Comparison of ENCODE assay signal across 24 mouse cellular contexts in genomic region chr11:70891616-70892015, GRCm38 (mm10). TPM values are rescaled to one million over a fixed set of nuclear protein-coding genes. Genes with fewer than 3 reads are reported as not detected.
DNase-seq lines count a peak whose midpoint lies in the region; ATAC-seq lines count a peak whose summit lies in the region.
"Had no signal": no experiment of that assay in that cellular context is flagged by ENCODE, and none has a peak within 500 bp of the region (broad histone marks: within the 10 kb centered on the region; RNA-seq: fewer than 3 reads in every experiment).

No protein-coding gene starts in this region.

- no peak for DNase-seq in midbrain, embryonic 11.5 days (ENCODE audit: low spot score, missing footprints)
- no peak for DNase-seq in lung, postnatal 10 days
- DNase-seq in embryo, embryonic 11 days: no peak
- DNase-seq: adrenal gland, postnatal 14 days; cerebellum, adult 18-20 months; cerebellum, adult 9-11 months; cerebellum, postnatal 36 days; gastrocnemius, adult 2 months; gastrocnemius, postnatal 25 days; heart, adult 18-20 months; heart, postnatal 14 days had no signal

- H3K4me1 ChIP-seq in megakaryocyte, embryonic 14.5 days: peaks cover 27% of the 10 kb centered on the region
- H3K4me1 ChIP-seq in midbrain, embryonic 11.5 days (ENCODE audit: control insufficient read depth, insufficient read depth, low read length): no peaks in the 10 kb centered on the region
- H3K4me1 ChIP-seq: embryonic facial prominence, embryonic 15.5 days; forebrain, embryonic 10.5 days; heart, embryonic 10.5 days; heart, embryonic 15.5 days; hindbrain, embryonic 10.5 days had no signal

- H3K27me3 ChIP-seq in megakaryocyte, embryonic 14.5 days (replicated peaks): no peaks in the 10 kb centered on the region
- no peaks in the 10 kb centered on the region for H3K27me3 ChIP-seq in midbrain, embryonic 11.5 days (ENCODE audit: control insufficient read depth, insufficient read depth, low read length)
- H3K27me3 ChIP-seq: embryonic facial prominence, embryonic 15.5 days; heart, embryonic 15.5 days had no signal

- H3K27ac ChIP-seq in midbrain, embryonic 11.5 days (ENCODE audit: low read depth, low read length): no peak overlapping the region
- H3K27ac ChIP-seq: embryonic facial prominence, embryonic 15.5 days; forebrain, embryonic 10.5 days; gastrocnemius, adult 2 months; heart, embryonic 10.5 days; heart, embryonic 15.5 days; hindbrain, embryonic 10.5 days; hindbrain, embryonic 14.5 days had no signal

- peak overlapping the region; percentile 65 for H3K4me3 ChIP-seq in megakaryocyte, embryonic 14.5 days (replicated peaks)
- H3K4me3 ChIP-seq in midbrain, embryonic 11.5 days (ENCODE audit: low read depth, low read length): no peak overlapping the region
- H3K4me3 ChIP-seq: embryonic facial prominence, embryonic 15.5 days; erythroblast, embryonic 14.5 days; forebrain, embryonic 10.5 days; gastrocnemius, adult 2 months; heart, embryonic 10.5 days; heart, embryonic 15.5 days; hindbrain, embryonic 10.5 days had no signal

- no peak for ATAC-seq in megakaryocyte, adult 5-6 weeks (ENCODE audit: poor library complexity, severe bottlenecking)
- ATAC-seq in common myeloid progenitor, adult 5-6 weeks (replicated peaks; ENCODE audit: low read depth, poor library complexity, severe bottlenecking): 0 out of 2 replicates have a peak, but pooled peaks have one; percentile 42
- ATAC-seq in megakaryocyte progenitor cell, adult 5-6 weeks (replicated peaks; ENCODE audit: poor library complexity): 0 out of 2 replicates have a peak, but pooled peaks have one; percentile 64
- ATAC-seq in midbrain, embryonic 11.5 days (ENCODE audit: low FRiP score): no peak
- ATAC-seq: activated CD4-positive, CD25-positive, alpha-beta regulatory T cell, adult 4 months; forebrain, embryonic 14.5 days had no signal

- H3K9me3 ChIP-seq in megakaryocyte, embryonic 14.5 days: peaks cover 12% of the 10 kb centered on the region
- no peaks in the 10 kb centered on the region for H3K9me3 ChIP-seq in midbrain, embryonic 11.5 days (ENCODE audit: control insufficient read depth, low read length)
- H3K9me3 ChIP-seq: heart, embryonic 10.5 days; heart, embryonic 15.5 days; hindbrain, embryonic 10.5 days had no signal

- no peak overlapping the region for H3K4me2 ChIP-seq in midbrain, embryonic 11.5 days
- H3K4me2 ChIP-seq: embryonic facial prominence, embryonic 15.5 days; heart, embryonic 15.5 days; hindbrain, embryonic 14.5 days had no signal

- H3K9ac ChIP-seq in midbrain, embryonic 11.5 days (ENCODE audit: low read length): no peak overlapping the region
- H3K9ac ChIP-seq: embryonic facial prominence, embryonic 15.5 days; heart, embryonic 15.5 days; hindbrain, embryonic 14.5 days had no signal

- peaks cover 81% of the 10 kb centered on the region for H3K36me3 ChIP-seq in megakaryocyte, embryonic 14.5 days (replicated peaks; ENCODE audit: low read length)
- H3K36me3 ChIP-seq in midbrain, embryonic 11.5 days (ENCODE audit: control insufficient read depth, insufficient read depth, low read length): peaks cover 7% of the 10 kb centered on the region; the same call in 1 of the 2 replicates

RNA-seq across cellular contexts. Expression of gene Rabep1, which starts 47.0 kb away (rescaled TPM):
- polyA plus RNA-seq in megakaryocyte, embryonic 14.5 days (2012; ENCODE audit: insufficient read depth, low replicate concordance): 2.9 and 29.2 TPM in 2 replicates
- total RNA-seq in megakaryocyte, adult 5-6 weeks (2015): 18.6 and 18.9 TPM in 2 replicates
- 47.8 and 55.9 TPM in 2 replicates for total RNA-seq in megakaryocyte, adult 5-6 weeks (2017)
- total RNA-seq in common myeloid progenitor, adult 5-6 weeks (2017): 63.2 and 68.4 TPM in 2 replicates
- total RNA-seq in megakaryocyte progenitor cell, adult 5-6 weeks (2015): 19.5 and 28.2 TPM in 2 replicates
- total RNA-seq in megakaryocyte progenitor cell, adult 5-6 weeks (2017): 30.8 and 52.6 TPM in 2 replicates
- polyA plus RNA-seq in midbrain, embryonic 11.5 days (2014; fragmentation: Nextera tagmentation; extraction: Ambion mirVana): 41.7 and 44.2 TPM in 2 replicates

Comparison
In these comparisons a context has a peak if more than half of its experiments do, and no peak if none do; other contexts are left out.
1. ATAC-seq: peak in common myeloid progenitor, adult 5-6 weeks (single experiment) and megakaryocyte progenitor cell, adult 5-6 weeks (single experiment); none in megakaryocyte, adult 5-6 weeks (single experiment) and midbrain, embryonic 11.5 days (single experiment).